Mouse (Mus musculus) heart, adult 2 months (tissue): ENCODE measurements around the gene Rnf20. TPM values are rescaled to one million over a fixed set of nuclear protein-coding genes. Genes with fewer than 3 reads are reported as not detected.
A peak's percentile ranks its signal among the peaks of the same experiment; 100 is the strongest.

Experiments used
- DNase-seq, 2 experiments: peaks; one replicate each; pipeline ENCODE4 v3.0.0; 2021
- H3K27ac ChIP-seq: fragments of 200-600 bp; 2 replicates; pipeline ENCODE4 v1.8.1; 2022
- H3K27me3 ChIP-seq: fragments of 200-500 bp; 2 replicates; pipeline ENCODE4 v1.6.1; 2012; ENCODE audit warnings: mild to moderate bottlenecking, low read length, inconsistent platforms, mixed read lengths; ENCODE audit not compliant: control insufficient read depth, insufficient read depth
- H3K36me3 ChIP-seq: fragments of 200-500 bp; 2 replicates; pipeline ENCODE4 v1.6.1; 2012; ENCODE audit warnings: low read length, inconsistent platforms; ENCODE audit not compliant: control insufficient read depth, insufficient read depth
- H3K4me1 ChIP-seq: fragments of 200-500 bp; 2 replicates; pipeline ENCODE4 v1.6.1; 2011; ENCODE audit warnings: low read length; ENCODE audit not compliant: control insufficient read depth, insufficient read depth
- H3K4me3 ChIP-seq: fragments of 200-600 bp; 2 replicates; pipeline ENCODE4 v1.8.1; 2022
- H3K79me2 ChIP-seq: fragments of 200-500 bp; replicated peaks from 2 replicates; pipeline ENCODE4 v1.6.1; 2012; ENCODE audit warnings: mild to moderate bottlenecking, inconsistent platforms, low read length, moderate library complexity, mixed read lengths; ENCODE audit not compliant: control insufficient read depth, insufficient read depth
- H3K9ac ChIP-seq: fragments of 200-500 bp; 2 replicates; pipeline ENCODE4 v1.6.1; 2012; ENCODE audit warnings: low read depth, mild to moderate bottlenecking, control low read depth, inconsistent platforms, low read length, mixed read lengths
- CTCF ChIP-seq: fragments of 200-600 bp; IDR thresholded peaks from 2 replicates; pipeline ENCODE4 v1.8.1; 2022; ENCODE audit warnings: antibody characterized with exemption, mild to moderate bottlenecking, moderate library complexity
- EP300 ChIP-seq: fragments of 200-500 bp; IDR thresholded peaks from 2 replicates; pipeline ENCODE4 v1.6.1; 2011; ENCODE audit warnings: low read depth, low read length, control low read depth; ENCODE audit not compliant: insufficient read depth
- POLR2A ChIP-seq: fragments of 200-500 bp; IDR thresholded peaks from 2 replicates; pipeline ENCODE4 v1.6.1; 2011; ENCODE audit warnings: mild to moderate bottlenecking, low read depth, low read length, control low read depth; ENCODE audit not compliant: insufficient read depth
- WGBS: fragments of 180-500 bp; shearing (Covaris S2); methylation state at CpG from one replicate; pipeline ENCODE4 v1.1.7; 2018; 5-methylcytosine and 5-hydroxymethylcytosine counted together
- intact Hi-C: fragments of 180-260 bp; cut with DNase I; formaldehyde crosslinking; loops from one replicate; pipeline ENCODE4 v1.15.1; 2025
- polyA plus RNA-seq: library from polyadenylated mRNA; depleted of rRNA; stranded (reverse); fragments of >200 nt; gene quantifications from 2 replicates; pipeline ENCODE4 v1.2.3, GENCODE M21; 2012; rRNA removed
- total RNA-seq, 2 experiments: library from RNA; stranded (reverse); gene quantifications; 2 replicates each; pipeline ENCODE4 v1.2.3; 2021

Gene Rnf20
- total and polyA plus RNA-seq, 3 experiments: 11.8 to 36.1 (median 34.9) TPM

GRCm38 (mm10) chr4:49688594-49689288 lies 56.9 kb downstream of the Rnf20 start:
- Histone ChIP-seq H3K4me1 (no peaks in the 10 kb centered on the region), H3K27ac (no peak overlapping the region), H3K9ac (no peak overlapping the region), H3K79me2 (no peaks in the 10 kb centered on the region), H3K36me3 (no peaks in the 10 kb centered on the region), H3K27me3 (no peaks in the 10 kb centered on the region), H3K4me3 (no peak overlapping the region)
- 23% methylated on average over 9 of the region's 9 CpGs for WGBS
- intact Hi-C loops: loop anchor here (2.0 kb wide), 1 partner anchor 270 kb away; no protein-coding TSS in a partner anchor
- peak; percentile 95 for TF ChIP-seq CTCF
- TF ChIP-seq EP300: no peak
- DNase-seq: peak; percentile 18 to 20

GRCm38 (mm10) chr4:49691405-49692194 lies 59.8 kb downstream of the Rnf20 start:
- Histone ChIP-seq H3K79me2 (no peaks in the 10 kb centered on the region), H3K9ac (no peak overlapping the region), H3K27ac (no peak overlapping the region), H3K36me3 (no peaks in the 10 kb centered on the region), H3K4me3 (no peak overlapping the region), H3K27me3 (no peaks in the 10 kb centered on the region), H3K4me1 (no peaks in the 10 kb centered on the region)
- intact Hi-C loops: no loop called here
- TF ChIP-seq POLR2A (no peak), CTCF (no peak)
- 71% methylated on average over 12 of the region's 12 CpGs for WGBS
- DNase-seq: no peak

Other genes starting within 250 kb of the Rnf20 start
- gene Acnat2, start 223.9 kb upstream of the Rnf20 start, total RNA-seq: not detected
- gene Acnat2, start 223.9 kb upstream of the Rnf20 start, polyA plus RNA-seq: not detected in 2 replicates
- not detected for gene Acnat1, start 158.1 kb upstream of the Rnf20 start, total RNA-seq
- gene Acnat1, start 158.1 kb upstream of the Rnf20 start, polyA plus RNA-seq: not detected in 2 replicates
- under 1 TPM in 1 of 2 experiments, not detected in 1; 0.29 TPM for gene Baat, start 125.4 kb upstream of the Rnf20 start, total RNA-seq
- gene Baat, start 125.4 kb upstream of the Rnf20 start, polyA plus RNA-seq: not detected in 2 replicates
- gene Mrpl50, start 110.9 kb upstream of the Rnf20 start, total RNA-seq: 10 to 100 TPM; 46.1 to 51.1 TPM
- 11.5 and 22.1 TPM in 2 replicates for gene Mrpl50, start 110.9 kb upstream of the Rnf20 start, polyA plus RNA-seq
- gene Zfp189, start 110.8 kb upstream of the Rnf20 start, total RNA-seq: 1 to 10 TPM; 6.2 to 6.5 TPM
- 1.3 and 2.1 TPM in 2 replicates for gene Zfp189, start 110.8 kb upstream of the Rnf20 start, polyA plus RNA-seq
- 1 to 10 TPM; 2.0 to 3.9 TPM for gene Aldob, start 82.5 kb upstream of the Rnf20 start, total RNA-seq
- 0.72 and 5.9 TPM in 2 replicates for gene Aldob, start 82.5 kb upstream of the Rnf20 start, polyA plus RNA-seq
- 10 to 100 TPM; 53.5 to 61.8 TPM for gene Tmem246, start 34.1 kb upstream of the Rnf20 start, total RNA-seq
- gene Tmem246, start 34.1 kb upstream of the Rnf20 start, polyA plus RNA-seq: 77.3 and 106 TPM in 2 replicates
- gene Ppp3r2, start 50.0 kb downstream of the Rnf20 start, total RNA-seq: not detected
- not detected in 2 replicates for gene Ppp3r2, start 50.0 kb downstream of the Rnf20 start, polyA plus RNA-seq
- under 1 TPM; 0.05 to 0.20 TPM for gene Grin3a, start 213.7 kb downstream of the Rnf20 start, total RNA-seq
- 0.14 and 0.23 TPM in 2 replicates for gene Grin3a, start 213.7 kb downstream of the Rnf20 start, polyA plus RNA-seq